Mouse (Mus musculus): ENCODE measurements around the gene Rad17.

Rad17 gene

DNA sequence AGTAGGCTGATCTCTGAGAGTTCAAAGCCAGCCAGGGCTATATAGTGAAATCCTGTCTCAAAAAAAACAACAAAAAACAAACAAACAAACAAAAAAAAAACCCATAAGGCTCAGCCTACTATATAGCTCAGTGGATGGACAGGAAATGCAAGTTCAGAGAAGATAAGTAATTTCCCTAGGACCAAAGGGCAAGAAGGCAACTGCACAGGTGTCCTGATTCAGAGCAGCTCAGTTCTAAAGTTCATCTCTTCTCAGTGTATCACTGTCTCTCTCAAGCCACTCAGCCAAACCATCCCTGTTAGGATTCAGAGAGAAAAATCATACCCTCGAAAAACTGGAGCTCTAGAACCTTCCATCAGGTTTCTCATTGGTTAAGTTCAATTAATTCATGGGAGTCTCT is 45.0 kb downstream of the Rad17 start:
- no peak overlapping the region for H3K4me3 ChIP-seq (replicated peaks; ENCODE audit: low read length)
- no peaks in the 10 kb centered on the region for H3K9me3 ChIP-seq (ENCODE audit: low read length)
- TF ChIP-seq CTCF (conservative IDR thresholded peaks at IDR 0.05; ENCODE audit: low read length): no peak
- TF ChIP-seq POU5F1 (IDR thresholded peaks at IDR 0.05; ENCODE audit: borderline replicate concordance, low read length): no peak
- no peak for TF ChIP-seq NANOG (IDR thresholded peaks at IDR 0.05; ENCODE audit: borderline replicate concordance, low read length)
- no peaks in the 10 kb centered on the region for H3K36me3 ChIP-seq (ENCODE audit: insufficient read depth, low read length)
- H3K27me3 ChIP-seq (ENCODE audit: insufficient read depth, low read length): 0 out of 2 replicates have a peak, but pooled peaks cover 3% of the 10 kb centered on the region
- H3K4me1 ChIP-seq (replicated peaks; ENCODE audit: low read depth, low read length): peaks cover 17% of the 10 kb centered on the region

DNA sequence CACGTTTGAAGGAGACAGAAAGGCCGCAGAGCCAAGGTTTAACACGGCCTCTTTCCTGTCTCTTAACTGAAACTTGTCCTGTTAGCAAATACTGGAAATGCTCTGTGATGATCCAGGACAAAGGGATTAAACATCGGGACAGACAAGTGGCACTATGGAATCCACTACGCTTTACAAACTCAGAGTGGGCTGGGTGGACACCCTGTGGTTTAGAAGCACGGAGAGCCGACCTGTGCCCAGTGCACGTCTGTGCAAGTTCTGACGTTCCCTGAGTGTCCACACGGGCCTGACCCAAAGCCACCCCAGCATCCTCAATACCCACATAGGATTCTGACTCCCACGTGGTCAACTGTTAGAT is 47.1 kb downstream of the Rad17 start:
- no peaks in the 10 kb centered on the region for H3K9me3 ChIP-seq (ENCODE audit: low read length)
- TF ChIP-seq CTCF (conservative IDR thresholded peaks at IDR 0.05; ENCODE audit: low read length) (no peak), POU5F1 (IDR thresholded peaks at IDR 0.05; ENCODE audit: borderline replicate concordance, low read length) (no peak), NANOG (IDR thresholded peaks at IDR 0.05; ENCODE audit: borderline replicate concordance, low read length) (no peak)
- 0 out of 2 replicates have a peak, but pooled peaks cover 3% of the 10 kb centered on the region for H3K27me3 ChIP-seq (ENCODE audit: insufficient read depth, low read length)
- peaks cover 25% of the 10 kb centered on the region for H3K4me1 ChIP-seq (replicated peaks; ENCODE audit: low read depth, low read length)
- H3K36me3 ChIP-seq (ENCODE audit: insufficient read depth, low read length): no peaks in the 10 kb centered on the region
- H3K4me3 ChIP-seq (replicated peaks; ENCODE audit: low read length): no peak overlapping the region

DNA sequence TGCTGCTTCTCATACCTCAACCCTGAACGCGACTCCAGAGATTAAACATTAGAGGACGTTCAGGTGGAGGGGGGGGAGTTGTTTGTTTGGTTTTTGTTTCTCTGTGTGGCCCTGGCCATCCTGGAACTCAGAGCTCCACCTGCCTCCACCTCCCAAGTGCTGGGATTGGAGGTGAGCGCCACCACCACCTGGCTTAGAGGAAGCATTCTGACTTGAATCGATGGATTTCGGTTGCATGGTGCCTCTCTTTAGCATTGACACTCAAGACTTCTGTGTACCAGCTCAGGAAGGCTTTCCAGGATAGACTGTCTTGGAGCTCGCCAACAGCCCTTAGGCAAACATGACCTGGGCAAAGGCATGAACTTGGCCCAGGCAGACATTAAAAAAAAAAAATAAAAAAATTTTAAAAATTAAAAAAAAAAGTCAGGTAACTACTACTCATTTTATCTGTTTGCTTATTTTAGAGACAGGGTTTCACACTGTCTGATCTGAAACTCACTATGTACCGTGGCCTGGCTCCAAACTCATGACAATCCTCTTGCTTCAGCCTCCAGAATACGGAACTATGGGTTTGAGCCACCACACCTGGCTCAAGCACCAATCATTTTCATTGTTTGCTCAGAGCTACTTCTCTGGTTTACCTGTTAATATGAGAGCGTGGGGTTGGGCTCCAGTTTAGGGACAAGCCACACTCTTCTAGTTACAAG is 47.7 kb downstream of the Rad17 start:
- peaks cover 25% of the 10 kb centered on the region for H3K4me1 ChIP-seq (replicated peaks; ENCODE audit: low read depth, low read length)
- H3K9me3 ChIP-seq (ENCODE audit: low read length): no peaks in the 10 kb centered on the region
- TF ChIP-seq NANOG (IDR thresholded peaks at IDR 0.05; ENCODE audit: borderline replicate concordance, low read length): no peak
- TF ChIP-seq POU5F1 (IDR thresholded peaks at IDR 0.05; ENCODE audit: borderline replicate concordance, low read length): no peak
- no peak for TF ChIP-seq CTCF (conservative IDR thresholded peaks at IDR 0.05; ENCODE audit: low read length)
- H3K36me3 ChIP-seq (ENCODE audit: insufficient read depth, low read length): no peaks in the 10 kb centered on the region
- 0 out of 2 replicates have a peak, but pooled peaks cover 3% of the 10 kb centered on the region for H3K27me3 ChIP-seq (ENCODE audit: insufficient read depth, low read length)
- no peak overlapping the region for H3K4me3 ChIP-seq (replicated peaks; ENCODE audit: low read length)

DNA sequence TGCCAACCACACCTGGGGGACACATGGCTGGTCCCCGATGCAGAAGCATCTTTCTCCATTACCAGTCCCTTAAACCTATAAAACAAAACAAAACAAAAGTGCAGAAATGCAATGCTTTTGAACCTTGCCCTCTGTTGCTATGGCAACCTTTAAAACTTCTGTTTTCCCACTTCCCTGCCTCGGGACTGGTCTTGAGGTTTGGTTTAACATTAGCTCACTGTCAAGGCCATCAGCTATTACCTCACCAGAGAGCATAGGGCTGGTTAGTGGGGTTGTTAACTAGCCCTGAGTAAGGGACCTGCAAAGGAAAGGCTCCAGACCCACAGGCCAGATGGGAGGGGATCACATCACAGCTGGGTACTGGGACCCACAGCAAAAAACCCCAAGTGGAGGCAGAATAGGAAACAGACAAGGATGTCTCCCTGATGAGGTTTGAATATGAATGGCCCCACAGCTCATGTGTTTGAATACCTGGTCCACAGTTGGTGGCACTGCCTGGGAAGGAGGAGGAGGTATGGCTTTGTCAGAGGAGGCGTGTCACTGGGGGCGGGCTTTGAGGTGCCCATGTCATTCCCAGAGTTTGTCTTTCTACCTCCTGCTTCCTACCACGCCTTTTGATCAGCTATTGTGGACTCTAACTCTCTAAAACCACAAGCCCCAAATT is 48.5 kb downstream of the Rad17 start:
- 0 out of 2 replicates have a peak, but pooled peaks cover 3% of the 10 kb centered on the region for H3K27me3 ChIP-seq (ENCODE audit: insufficient read depth, low read length)
- H3K9me3 ChIP-seq (ENCODE audit: low read length): no peaks in the 10 kb centered on the region
- no peak overlapping the region for H3K4me3 ChIP-seq (replicated peaks; ENCODE audit: low read length)
- H3K36me3 ChIP-seq (ENCODE audit: insufficient read depth, low read length): no peaks in the 10 kb centered on the region
- H3K4me1 ChIP-seq (replicated peaks; ENCODE audit: low read depth, low read length): peaks cover 25% of the 10 kb centered on the region
- TF ChIP-seq NANOG (IDR thresholded peaks at IDR 0.05; ENCODE audit: borderline replicate concordance, low read length) (no peak), POU5F1 (IDR thresholded peaks at IDR 0.05; ENCODE audit: borderline replicate concordance, low read length) (no peak), CTCF (conservative IDR thresholded peaks at IDR 0.05; ENCODE audit: low read length) (no peak)

DNA sequence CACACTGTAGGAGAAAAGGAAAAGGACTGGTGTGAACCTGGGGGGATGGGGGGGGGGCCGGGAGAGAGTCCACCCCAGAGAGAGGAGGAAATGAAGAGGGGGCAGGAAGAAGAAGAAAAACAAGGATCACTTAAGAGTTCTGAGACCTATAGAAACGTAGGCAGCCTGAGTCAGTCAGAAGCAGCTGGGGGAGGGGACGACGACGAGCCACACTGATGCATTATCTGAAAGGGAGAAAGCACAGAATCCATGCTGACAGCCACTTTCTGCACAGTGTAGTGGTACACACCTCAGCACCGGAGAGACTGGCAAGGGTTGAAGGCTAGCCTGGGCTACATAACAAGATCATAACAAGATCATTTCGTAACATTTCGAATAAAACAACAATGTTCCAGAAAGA is 49.8 kb downstream of the Rad17 start:
- Histone ChIP-seq H3K36me3 (ENCODE audit: insufficient read depth, low read length) (no peaks in the 10 kb centered on the region), H3K4me3 (replicated peaks; ENCODE audit: low read length) (no peak overlapping the region), H3K27me3 (ENCODE audit: insufficient read depth, low read length) (no peaks in the 10 kb centered on the region), H3K9me3 (ENCODE audit: low read length) (no peaks in the 10 kb centered on the region), H3K4me1 (replicated peaks; ENCODE audit: low read depth, low read length) (peaks cover 28% of the 10 kb centered on the region)
- TF ChIP-seq CTCF (conservative IDR thresholded peaks at IDR 0.05; ENCODE audit: low read length) (no peak), NANOG (IDR thresholded peaks at IDR 0.05; ENCODE audit: borderline replicate concordance, low read length) (no peak)

DNA sequence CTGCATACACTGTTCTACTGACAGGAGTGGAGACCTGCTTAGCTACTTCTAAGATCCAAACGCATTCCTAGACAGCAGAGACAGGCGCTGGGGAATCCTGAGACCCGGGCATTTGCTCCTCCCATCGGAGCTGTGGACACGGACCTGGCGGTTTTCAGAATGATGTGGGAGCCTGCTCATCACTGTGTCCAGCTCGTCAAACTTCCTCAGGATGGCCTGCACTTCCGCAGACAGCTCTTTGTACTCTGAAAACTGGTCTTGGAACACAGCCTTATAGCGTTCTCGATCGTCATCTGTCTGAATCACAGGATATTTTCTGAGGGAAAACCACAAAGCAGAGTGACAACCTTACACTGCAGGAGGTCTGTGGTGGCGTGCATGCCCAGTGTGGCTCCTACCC is 50.5 kb downstream of the Rad17 start:
- H3K9me3 ChIP-seq (ENCODE audit: low read length): no peaks in the 10 kb centered on the region
- TF ChIP-seq NANOG (IDR thresholded peaks at IDR 0.05; ENCODE audit: borderline replicate concordance, low read length) (no peak), POU5F1 (IDR thresholded peaks at IDR 0.05; ENCODE audit: borderline replicate concordance, low read length) (no peak), CTCF (conservative IDR thresholded peaks at IDR 0.05; ENCODE audit: low read length) (no peak)
- H3K36me3 ChIP-seq (ENCODE audit: insufficient read depth, low read length): no peaks in the 10 kb centered on the region
- H3K4me1 ChIP-seq (replicated peaks; ENCODE audit: low read depth, low read length): peaks cover 28% of the 10 kb centered on the region
- H3K27me3 ChIP-seq (ENCODE audit: insufficient read depth, low read length): no peaks in the 10 kb centered on the region
- H3K4me3 ChIP-seq (replicated peaks; ENCODE audit: low read length): 0 out of 2 replicates have a peak overlapping the region, but pooled peaks have one; percentile 3

DNA sequence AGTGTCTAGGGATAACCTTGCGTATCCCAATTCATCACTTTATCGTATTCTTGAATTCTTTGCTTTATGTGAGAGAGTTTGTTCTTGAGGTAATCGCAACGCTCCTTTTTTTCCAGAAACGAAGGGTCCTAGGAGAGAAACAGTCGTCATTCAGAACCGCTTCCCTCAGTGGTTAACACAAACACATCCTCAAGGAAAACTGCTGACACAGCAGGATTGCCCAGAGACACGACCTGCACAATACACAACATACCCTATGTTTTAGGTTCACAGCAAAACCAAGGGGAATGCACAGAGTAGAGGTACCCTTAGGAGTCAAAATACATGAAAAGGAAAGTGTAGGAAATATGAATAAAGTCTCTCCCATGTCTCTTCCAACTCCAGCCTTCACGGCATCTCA is 53.6 kb downstream of the Rad17 start:
- peaks cover 20% of the 10 kb centered on the region for H3K4me1 ChIP-seq (replicated peaks; ENCODE audit: low read depth, low read length)
- TF ChIP-seq CTCF (conservative IDR thresholded peaks at IDR 0.05; ENCODE audit: low read length) (no peak), NANOG (IDR thresholded peaks at IDR 0.05; ENCODE audit: borderline replicate concordance, low read length) (no peak), POU5F1 (IDR thresholded peaks at IDR 0.05; ENCODE audit: borderline replicate concordance, low read length) (no peak)
- H3K9me3 ChIP-seq (ENCODE audit: low read length): no peaks in the 10 kb centered on the region
- H3K27me3 ChIP-seq (ENCODE audit: insufficient read depth, low read length): no peaks in the 10 kb centered on the region
- no peak overlapping the region for H3K4me3 ChIP-seq (replicated peaks; ENCODE audit: low read length)
- H3K36me3 ChIP-seq (ENCODE audit: insufficient read depth, low read length): no peaks in the 10 kb centered on the region

DNA sequence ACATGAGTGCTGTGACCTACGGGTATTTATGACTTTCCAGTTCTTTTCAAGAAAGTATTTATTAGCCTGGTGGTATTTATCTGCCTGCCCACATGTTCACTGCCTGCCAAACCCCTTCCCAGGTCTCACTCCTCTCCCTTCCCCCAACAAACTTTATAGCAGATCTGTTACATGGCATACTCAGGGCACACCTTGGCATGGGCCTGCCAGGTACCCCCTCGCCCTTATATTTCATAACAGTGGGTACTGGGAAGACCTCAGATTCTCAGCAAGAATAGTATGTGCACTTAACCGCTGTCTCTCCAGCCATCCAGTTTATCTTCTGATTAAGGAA is 55.3 kb downstream of the Rad17 start:
- Histone ChIP-seq H3K36me3 (ENCODE audit: insufficient read depth, low read length) (no peaks in the 10 kb centered on the region), H3K9me3 (ENCODE audit: low read length) (no peaks in the 10 kb centered on the region), H3K4me3 (replicated peaks; ENCODE audit: low read length) (no peak overlapping the region), H3K27me3 (ENCODE audit: insufficient read depth, low read length) (no peaks in the 10 kb centered on the region), H3K4me1 (replicated peaks; ENCODE audit: low read depth, low read length) (peaks cover 8% of the 10 kb centered on the region)
- TF ChIP-seq NANOG (IDR thresholded peaks at IDR 0.05; ENCODE audit: borderline replicate concordance, low read length): no peak
- no peak for TF ChIP-seq POU5F1 (IDR thresholded peaks at IDR 0.05; ENCODE audit: borderline replicate concordance, low read length)
- TF ChIP-seq CTCF (conservative IDR thresholded peaks at IDR 0.05; ENCODE audit: low read length): no peak

All from E14TG2a.4 (cell line).